Mouse (Mus musculus) megakaryocyte, embryonic 14.5 days (primary cell): ENCODE data around the gene Fuca2.

Experiments used
- FLI1 ChIP-seq: IDR thresholded peaks from 2 replicates; pipeline ENCODE4 v1.6.1; 2012; ENCODE audit warnings: low read length, inconsistent platforms, mixed read lengths
- GATA1 ChIP-seq: IDR thresholded peaks from 3 replicates; pipeline ENCODE4 v1.6.1; 2012; ENCODE audit warnings: mixed read lengths, low read length, inconsistent platforms, borderline replicate concordance

DNA sequence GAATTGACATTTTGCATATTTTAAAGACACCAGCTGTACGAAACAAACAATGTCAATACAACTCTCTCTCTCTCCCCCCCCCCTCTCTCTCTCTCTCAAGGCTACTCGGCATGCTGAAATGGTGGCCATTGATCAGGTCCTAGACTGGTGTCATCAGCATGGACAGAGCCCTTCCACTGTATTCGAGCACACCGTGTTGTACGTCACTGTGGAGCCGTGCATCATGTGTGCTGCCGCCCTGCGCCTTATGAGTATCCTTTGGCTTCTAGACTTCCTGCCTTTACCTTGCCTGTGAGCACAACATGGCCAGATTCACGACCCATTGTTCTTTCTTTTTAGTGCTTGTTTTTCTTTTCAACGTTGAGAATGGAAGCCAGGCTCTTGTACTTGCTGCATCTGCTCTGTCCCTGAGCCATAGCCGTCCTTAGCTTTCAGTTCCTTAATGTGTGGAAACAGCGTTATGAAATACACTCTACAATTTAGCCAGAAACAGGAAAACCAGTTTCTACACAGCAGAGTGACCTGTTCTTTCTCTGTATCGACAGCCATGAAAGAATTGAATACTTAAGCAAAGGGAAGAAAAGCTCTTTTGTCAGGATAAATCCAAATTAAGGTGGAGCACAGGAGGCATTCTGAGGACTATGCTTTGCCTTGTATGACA, 60.8 kb downstream of the Fuca2 start:
- TF ChIP-seq GATA1: no peak
- TF ChIP-seq FLI1: no peak
